ENCODE assay signal across 21 mouse cellular contexts in genomic region chr15:27646665-27647064, GRCm38 (mm10). TPM values are rescaled to one million over a fixed set of nuclear protein-coding genes. Genes with fewer than 3 reads are reported as not detected.
DNase-seq lines count a peak whose midpoint lies in the region; ATAC-seq and TF ChIP-seq lines count a peak whose summit lies in the region.
"Had no signal": no experiment of that assay in that cellular context is flagged by ENCODE, and none has a peak within 500 bp of the region (broad histone marks: within the 10 kb centered on the region; RNA-seq: fewer than 3 reads in every experiment).

No protein-coding gene starts in this region.

- no peak overlapping the region for H3K4me2 ChIP-seq in lung, postnatal 0 days (replicated peaks; ENCODE audit: low read depth, low read length)
- H3K4me2 ChIP-seq: embryonic facial prominence, embryonic 13.5 days; embryonic facial prominence, embryonic 15.5 days; forebrain, embryonic 12.5 days had no signal

- 69% methylated on average over 8 of the region's 8 CpGs for WGBS in lung, postnatal 0 days
- WGBS in lung, adult 2 months = 78% methylated on average over 8 of the region's 8 CpGs

- peak; percentile 50 for DNase-seq in lung, postnatal 0 days (ENCODE audit: low spot score)
- DNase-seq in lung, postnatal 14 days = no peak
- DNase-seq in lung, postnatal 36 days = peak; percentile 51
- no peak for DNase-seq in lung, adult 2 months
- DNase-seq: adrenal gland, adult 2 months; adrenal gland, postnatal 10 days; adrenal gland, postnatal 25 days; cerebellum, adult 11 months; cerebellum, adult 18-20 months; cerebellum, adult 8-10 months; cerebellum, adult 9-11 months; cerebellum, postnatal 14 days; cerebellum, postnatal 36 days; embryo, embryonic 11 days had no signal

- no peaks in the 10 kb centered on the region for H3K4me1 ChIP-seq in lung, postnatal 0 days (ENCODE audit: insufficient read depth, low read depth, low read length)
- H3K4me1 ChIP-seq in lung, adult 2 months (ENCODE audit: control insufficient read depth, insufficient read depth, low read length) = no peaks in the 10 kb centered on the region
- H3K4me1 ChIP-seq: embryonic facial prominence, embryonic 13.5 days; embryonic facial prominence, embryonic 15.5 days; forebrain, embryonic 10.5 days; forebrain, embryonic 12.5 days had no signal

- no peaks in the 10 kb centered on the region for H3K27me3 ChIP-seq in lung, postnatal 0 days (replicated peaks; ENCODE audit: insufficient read depth, low read length)
- H3K27me3 ChIP-seq: embryonic facial prominence, embryonic 13.5 days; embryonic facial prominence, embryonic 15.5 days; forebrain, embryonic 12.5 days had no signal

- no peaks in the 10 kb centered on the region for H3K9me3 ChIP-seq in lung, postnatal 0 days (ENCODE audit: low read length)
- H3K9me3 ChIP-seq: embryonic facial prominence, embryonic 13.5 days; embryonic facial prominence, embryonic 15.5 days; forebrain, embryonic 10.5 days; forebrain, embryonic 12.5 days had no signal

- no peak overlapping the region for H3K27ac ChIP-seq in lung, postnatal 0 days (ENCODE audit: low read length)
- H3K27ac ChIP-seq: embryonic facial prominence, embryonic 13.5 days; embryonic facial prominence, embryonic 15.5 days; forebrain, embryonic 10.5 days; forebrain, embryonic 12.5 days had no signal

- no peak overlapping the region for H3K9ac ChIP-seq in lung, postnatal 0 days (replicated peaks; ENCODE audit: low read depth)
- H3K9ac ChIP-seq: embryonic facial prominence, embryonic 13.5 days; embryonic facial prominence, embryonic 15.5 days; forebrain, embryonic 12.5 days had no signal

- no peak for TF ChIP-seq POLR2A in lung, adult 2 months (IDR thresholded peaks at IDR 0.05; ENCODE audit: borderline replicate concordance, extremely low read depth, low read depth, low read length)

- TF ChIP-seq EP300 in lung, postnatal 0 days (IDR thresholded peaks at IDR 0.05) = no peak

- no peak for TF ChIP-seq CTCF in lung, postnatal 0 days (IDR thresholded peaks at IDR 0.05)
- no peak for TF ChIP-seq CTCF in lung, adult 2 months (IDR thresholded peaks at IDR 0.05; ENCODE audit: insufficient read depth, low read length)

- no peak overlapping the region for H3K4me3 ChIP-seq in lung, postnatal 0 days (ENCODE audit: low read depth, low read length)
- no peak overlapping the region for H3K4me3 ChIP-seq in lung, adult 2 months (replicated peaks; ENCODE audit: extremely low read depth, low read depth, low read length)
- H3K4me3 ChIP-seq: embryonic facial prominence, embryonic 13.5 days; embryonic facial prominence, embryonic 15.5 days; erythroblast, embryonic 14.5 days; forebrain, embryonic 10.5 days; forebrain, embryonic 12.5 days had no signal

- ATAC-seq in lung, postnatal 0 days = peak; percentile 72
- ATAC-seq: forebrain, embryonic 14.5 days; forebrain, embryonic 16.5 days had no signal

- H3K36me3 ChIP-seq in lung, postnatal 0 days (ENCODE audit: insufficient read depth, low read length) = no peaks in the 10 kb centered on the region
- H3K36me3 ChIP-seq: embryonic facial prominence, embryonic 13.5 days; embryonic facial prominence, embryonic 15.5 days; forebrain, embryonic 10.5 days; forebrain, embryonic 12.5 days had no signal

RNA-seq across cellular contexts. Expression of gene Otulin, which starts 16.2 kb away (rescaled TPM):
- polyA plus RNA-seq in lung, postnatal 0 days (2015; fragmentation: Nextera tagmentation; extraction: Ambion mirVana) = 26.2 and 29.4 TPM in 2 replicates
- 16.4 and 23.7 TPM in 2 replicates for polyA plus RNA-seq in lung, adult 2 months (2012; rRNA removed)

RNA-seq across cellular contexts. Expression of gene Otulinl, which starts 34.7 kb away (rescaled TPM):
- polyA plus RNA-seq in lung, postnatal 0 days (2015; fragmentation: Nextera tagmentation; extraction: Ambion mirVana) = 38.9 and 58.5 TPM in 2 replicates
- 7.5 and 9.9 TPM in 2 replicates for polyA plus RNA-seq in lung, adult 2 months (2012; rRNA removed)

Comparison
In these comparisons a context has a peak if more than half of its experiments do, and no peak if none do; other contexts are left out.
1. DNase-seq: peak in lung, postnatal 0 days (single experiment) and lung, postnatal 36 days (single experiment); none in lung, postnatal 14 days (single experiment) and lung, adult 2 months (single experiment).